Mouse (Mus musculus) CD4-positive, CD25-positive, alpha-beta regulatory T cell, adult 2 months (primary cell): ENCODE measurements around the gene Cgnl1.
A peak's percentile ranks its signal among the peaks of the same experiment; 100 is the strongest.

ENCODE experiments used
- DNase-seq: peaks from one replicate; pipeline ENCODE4 v3.0.0-alpha.2; 2012; ENCODE audit warnings: low read depth, low spot score

Gene Cgnl1

GRCm38 (mm10) chr9:71768119-71768518 lies 3.3 kb downstream of the Cgnl1 start:
- DNase-seq, result no peak

- no peak for DNase-seq
Observed at GRCm38 (mm10) chr9:71766902-71767301, 4.5 kb downstream of the Cgnl1 start.

- no peak for DNase-seq
Observed at GRCm38 (mm10) chr9:71766306-71766705, 5.1 kb downstream of the Cgnl1 start.

- DNase-seq, result peak; percentile 8
Observed at GRCm38 (mm10) chr9:71764551-71764950, 6.9 kb downstream of the Cgnl1 start.

GRCm38 (mm10) chr9:71763273-71763672 lies 8.1 kb downstream of the Cgnl1 start:
- DNase-seq, result no peak

- DNase-seq, result no peak
Observed at GRCm38 (mm10) chr9:71761663-71762062, 9.7 kb downstream of the Cgnl1 start.

- DNase-seq, result no peak
Observed at GRCm38 (mm10) chr9:71760518-71761141, 10.8 kb downstream of the Cgnl1 start.

GRCm38 (mm10) chr9:71759893-71760292 lies 11.5 kb downstream of the Cgnl1 start:
- DNase-seq, result no peak

GRCm38 (mm10) chr9:71757386-71757785 lies 14.0 kb downstream of the Cgnl1 start:
- DNase-seq, result no peak

- DNase-seq, result no peak
Observed at GRCm38 (mm10) chr9:71756916-71757315, 14.5 kb downstream of the Cgnl1 start.

- DNase-seq, result no peak
Observed at GRCm38 (mm10) chr9:71753981-71754380, 17.4 kb downstream of the Cgnl1 start.

GRCm38 (mm10) chr9:71753529-71753928 lies 17.9 kb downstream of the Cgnl1 start:
- no peak for DNase-seq

GRCm38 (mm10) chr9:71753117-71753516 lies 18.3 kb downstream of the Cgnl1 start:
- DNase-seq, result no peak

GRCm38 (mm10) chr9:71750015-71750672 lies 21.3 kb downstream of the Cgnl1 start:
- DNase-seq, result no peak

- DNase-seq, result no peak
Observed at GRCm38 (mm10) chr9:71746405-71746804, 25.0 kb downstream of the Cgnl1 start.

GRCm38 (mm10) chr9:71738081-71738930 lies 33.1 kb downstream of the Cgnl1 start:
- no peak for DNase-seq

GRCm38 (mm10) chr9:71737257-71738023 lies 34.0 kb downstream of the Cgnl1 start:
- no peak for DNase-seq

GRCm38 (mm10) chr9:71735886-71736285 lies 35.5 kb downstream of the Cgnl1 start:
- DNase-seq, result no peak

- no peak for DNase-seq
Observed at GRCm38 (mm10) chr9:71733559-71733958, 37.8 kb downstream of the Cgnl1 start.

- DNase-seq, result no peak
Observed at GRCm38 (mm10) chr9:71728822-71729311, 42.5 kb downstream of the Cgnl1 start.

- no peak for DNase-seq
Observed at GRCm38 (mm10) chr9:71727233-71727632, 44.2 kb downstream of the Cgnl1 start.

- no peak for DNase-seq
Observed at GRCm38 (mm10) chr9:71726121-71726520, 45.3 kb downstream of the Cgnl1 start.
